Mouse (Mus musculus) mature B cell (primary cell): Measurements from ENCODE around the gene Gpr68.

Experiments used
- in situ Hi-C: fragments of 300-500 bp; cut with MboI; formaldehyde crosslinking; loops from 2 replicates; pipeline ENCODE4 v1.14.3; 2019

Gene Gpr68

GRCm38 (mm10) chr12:100907598-100908297, at the start of gene Gpr68:
Gpr68 (minus strand) TSS chr12:100908198.
- in situ Hi-C loops = no loop called here

- in situ Hi-C loops = no loop called here
These were observed 49.3 kb upstream of the Gpr68 start for GRCm38 (mm10) chr12:100957257-100957656.

- in situ Hi-C loops = no loop called here
These were observed 48.8 kb upstream of the Gpr68 start for GRCm38 (mm10) chr12:100956825-100957224.

GRCm38 (mm10) chr12:100956028-100956427, 48.0 kb upstream of the Gpr68 start:
- in situ Hi-C loops = no loop called here

- in situ Hi-C loops = loop anchor here (5.0 kb wide), 1 partner anchor 78 kb away; no protein-coding TSS in a partner anchor
These were observed 45.9 kb upstream of the Gpr68 start for GRCm38 (mm10) chr12:100953926-100954325.

DNA sequence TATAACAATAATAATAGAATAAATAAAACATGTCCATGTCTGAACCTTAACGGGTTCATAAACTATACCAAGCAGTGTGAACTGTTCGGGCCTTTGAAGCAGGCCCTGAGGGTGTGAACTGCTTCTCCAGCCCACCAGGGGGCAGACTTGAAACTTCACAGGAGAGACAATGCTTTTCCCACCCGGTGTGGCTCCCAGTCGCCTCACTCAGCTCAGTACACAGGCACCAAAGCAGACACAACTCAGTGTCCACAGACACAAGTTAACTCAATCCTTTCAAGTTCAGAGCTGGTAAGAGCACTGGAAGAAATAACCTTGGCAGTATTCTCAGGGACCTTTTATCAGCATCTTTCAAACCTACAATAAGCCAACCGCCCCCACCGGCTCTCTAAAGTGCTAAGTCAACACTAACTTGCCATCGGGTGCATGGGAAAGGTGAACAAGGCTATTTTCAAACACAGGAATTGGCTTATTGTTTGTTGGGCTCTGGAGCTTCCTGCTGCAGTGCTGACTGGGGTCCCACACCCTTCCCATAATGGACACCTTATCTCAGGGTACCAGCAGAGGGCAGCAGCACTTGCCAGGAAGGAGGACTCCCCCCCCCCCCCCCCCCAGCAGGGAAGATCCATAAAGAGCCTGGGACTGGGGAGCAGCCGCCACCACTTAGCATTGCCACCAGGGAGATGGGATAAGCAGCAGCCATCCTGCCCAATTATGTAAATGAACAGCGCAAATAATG, 44.4 kb upstream of the Gpr68 start:
- in situ Hi-C loops = loop anchor here (5.0 kb wide), 1 partner anchor 80 kb away; no protein-coding TSS in a partner anchor

DNA sequence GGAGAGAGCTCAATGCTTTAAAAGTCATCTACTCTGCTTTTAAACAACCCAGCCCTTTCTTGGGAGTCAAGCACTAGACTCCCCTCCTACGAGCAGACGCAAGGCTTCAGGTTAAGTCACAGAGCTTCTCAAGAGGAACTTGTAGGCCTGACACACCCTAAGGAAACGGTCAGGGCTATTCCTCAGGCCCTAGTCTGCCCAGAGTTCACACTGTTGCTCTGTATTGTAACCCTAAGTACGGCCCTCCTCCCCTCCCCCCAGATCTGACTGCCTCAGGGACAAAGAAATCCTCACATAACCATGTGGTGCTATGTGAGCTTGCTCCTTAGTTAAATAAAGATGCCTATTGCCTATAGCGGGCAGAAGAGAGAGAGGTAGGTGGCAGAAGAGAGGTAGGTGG, 41.1 kb upstream of the Gpr68 start:
- in situ Hi-C loops = no loop called here

DNA sequence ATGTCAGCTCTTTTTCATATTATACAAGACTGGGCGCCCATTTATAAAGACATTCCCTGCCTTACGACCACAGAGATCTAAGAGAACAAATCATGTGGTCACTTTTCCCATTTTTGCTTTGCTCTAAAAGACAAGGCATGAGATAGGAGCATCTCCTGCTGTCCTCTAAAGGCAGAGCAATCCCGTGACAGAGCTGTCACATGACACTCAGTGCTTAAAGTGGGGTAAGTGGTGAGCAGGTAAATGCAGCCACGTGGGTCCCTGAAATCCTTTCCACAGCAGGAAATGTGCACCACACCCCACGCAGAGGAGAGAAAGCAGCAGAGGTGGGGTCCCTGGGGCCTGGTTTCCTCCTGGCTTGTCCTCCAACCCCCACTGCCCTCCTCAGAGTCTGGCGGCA, 40.0 kb upstream of the Gpr68 start:
- in situ Hi-C loops = no loop called here

GRCm38 (mm10) chr12:100945948-100946347, 38.0 kb upstream of the Gpr68 start:
- in situ Hi-C loops = no loop called here

- in situ Hi-C loops = no loop called here
These were observed 37.5 kb upstream of the Gpr68 start for GRCm38 (mm10) chr12:100945501-100945900.

DNA sequence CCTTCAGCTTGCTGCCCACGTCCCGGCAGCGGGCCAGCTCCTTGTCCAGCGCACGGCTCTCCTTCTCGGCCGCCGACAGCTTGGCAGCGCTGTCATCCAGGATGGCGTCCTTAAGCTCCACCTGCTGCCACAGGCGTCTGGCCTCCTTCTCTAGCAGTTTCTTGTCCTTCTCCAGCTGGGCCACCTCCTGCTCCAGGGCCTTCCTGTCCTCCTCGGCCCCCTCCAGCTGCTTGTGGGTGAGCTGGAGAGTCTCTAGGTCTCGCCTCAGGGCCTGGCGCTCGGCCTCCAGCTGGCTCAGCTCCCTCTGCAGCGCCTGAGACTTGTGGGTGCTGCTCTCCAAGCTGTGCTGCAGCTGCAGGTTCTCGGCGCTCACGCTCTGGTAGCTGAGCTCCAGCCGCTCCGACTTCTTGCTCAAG, 36.9 kb upstream of the Gpr68 start:
- in situ Hi-C loops = no loop called here

DNA sequence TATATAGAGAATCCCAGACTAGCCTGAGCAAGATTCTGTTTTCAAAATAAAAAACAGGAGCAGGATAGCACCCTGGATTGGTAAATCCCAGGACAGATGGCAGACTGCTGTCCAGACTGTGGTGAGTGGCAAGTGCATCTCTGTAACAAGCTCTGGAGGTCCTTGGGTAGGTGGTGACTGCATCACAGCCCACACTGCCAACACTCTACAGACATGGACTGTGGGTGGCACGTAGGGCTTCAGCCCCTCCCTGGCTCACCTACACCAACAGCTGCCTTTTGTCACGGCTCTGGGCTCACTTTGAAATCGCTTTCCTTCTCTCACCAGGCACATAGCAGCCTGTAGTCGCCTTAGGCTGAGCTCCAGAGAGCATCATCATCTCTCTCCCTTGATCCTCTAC, 35.1 kb upstream of the Gpr68 start:
- in situ Hi-C loops = no loop called here

GRCm38 (mm10) chr12:100941361-100941760, 33.4 kb upstream of the Gpr68 start:
- in situ Hi-C loops = no loop called here

- in situ Hi-C loops = no loop called here
These were observed 29.7 kb upstream of the Gpr68 start for GRCm38 (mm10) chr12:100937441-100938360.

DNA sequence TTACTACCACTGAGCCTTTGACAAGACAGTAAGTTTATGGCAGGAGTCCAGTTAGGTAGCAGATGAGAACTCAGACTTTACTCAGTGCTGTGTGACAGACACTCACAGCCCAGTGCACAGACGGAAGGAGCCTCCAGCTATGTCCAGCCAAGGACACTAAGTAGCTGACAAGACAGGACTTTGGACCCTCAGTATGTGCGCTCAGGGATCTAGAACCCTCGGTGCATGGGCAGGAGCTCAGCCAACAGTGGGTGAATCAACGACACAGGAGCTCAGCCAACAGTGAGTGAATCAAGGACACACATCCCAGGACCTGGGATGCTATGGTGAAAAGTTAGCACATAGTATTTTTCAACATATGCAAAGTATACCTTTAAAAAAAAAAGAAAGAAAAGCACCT, 28.7 kb upstream of the Gpr68 start:
- in situ Hi-C loops = no loop called here

DNA sequence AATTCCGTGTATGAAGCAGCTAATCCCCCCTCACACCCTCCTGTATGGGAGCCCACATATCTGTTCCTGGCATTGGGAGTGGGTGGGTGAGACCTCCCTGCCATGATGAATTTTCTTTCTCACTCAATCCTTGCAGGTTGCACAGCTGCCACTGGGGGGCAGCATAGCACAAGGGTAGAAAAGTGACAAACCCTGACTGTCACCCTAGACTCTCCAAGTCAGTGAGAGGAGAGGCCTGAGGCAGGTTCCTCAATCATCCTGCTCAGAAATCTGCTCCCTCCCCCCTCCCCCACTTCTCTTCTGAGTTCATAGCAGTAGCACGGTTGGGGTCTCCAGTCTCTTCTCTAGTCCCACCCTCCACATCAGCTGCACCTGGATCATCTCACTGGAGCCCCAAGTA, 28.1 kb upstream of the Gpr68 start:
- in situ Hi-C loops = no loop called here

GRCm38 (mm10) chr12:100934796-100935195, 26.8 kb upstream of the Gpr68 start:
- in situ Hi-C loops = no loop called here

GRCm38 (mm10) chr12:100931653-100932052, 23.7 kb upstream of the Gpr68 start:
- in situ Hi-C loops = no loop called here

DNA sequence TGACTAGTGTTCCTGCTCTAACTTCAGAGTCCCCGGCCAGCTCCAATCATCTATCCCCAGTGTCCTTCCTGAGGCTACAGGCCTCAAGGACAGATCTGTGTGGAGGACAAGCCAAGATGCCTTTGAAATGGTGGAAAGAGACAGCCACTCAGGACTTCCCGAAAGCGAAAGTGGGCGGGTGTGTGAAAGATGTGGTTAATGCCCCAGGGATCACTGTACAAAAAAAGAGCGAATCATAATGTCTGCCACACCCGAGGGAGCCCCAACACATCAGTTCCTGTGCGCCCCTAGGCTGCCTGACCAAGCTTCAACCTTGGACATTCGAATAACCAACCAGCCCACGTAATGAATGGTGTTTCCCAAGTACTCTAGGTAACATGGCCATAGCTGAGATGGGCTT, 20.3 kb upstream of the Gpr68 start:
- in situ Hi-C loops = no loop called here

GRCm38 (mm10) chr12:100925644-100926619, 17.9 kb upstream of the Gpr68 start:
- in situ Hi-C loops = no loop called here
